Mouse (Mus musculus) E14TG2a.4 (cell line): ENCODE data around the gene Cntnap1.

Source experiments
- CTCF ChIP-seq: conservative IDR thresholded peaks from 2 replicates; pipeline ENCODE4 v1.5.1; 2014; ENCODE audit warnings: low read length
- NANOG ChIP-seq: IDR thresholded peaks from 2 replicates; pipeline ENCODE4 v1.6.1; 2014; ENCODE audit warnings: borderline replicate concordance, low read length, mixed read lengths
- POU5F1 ChIP-seq: IDR thresholded peaks from 2 replicates; pipeline ENCODE4 v1.6.1; 2014; ENCODE audit warnings: low read length, borderline replicate concordance

- TF ChIP-seq CTCF (no peak), NANOG (no peak), POU5F1 (no peak)
Measured at GRCm38 (mm10) chr11:101195571-101195970, 25.2 kb downstream of the Cntnap1 start.
